Mouse (Mus musculus) cerebellum, postnatal 25 days (tissue): ENCODE measurements around the gene Cnbp.
A peak's percentile ranks its signal among the peaks of the same experiment; 100 is the strongest.

Source experiments
- DNase-seq, 2 experiments: peaks; one replicate each; pipeline ENCODE4 v3.0.0; 2021; ENCODE audit warnings: mixed read lengths in 2 of 2

The Cnbp gene

GRCm38 (mm10) chr6:87850900-87851614 lies at the start of gene Cnbp:
Cnbp (minus strand) TSS chr6:87851106.
- peak; percentile 98 to 99 for DNase-seq

GRCm38 (mm10) chr6:87898028-87898427 lies 47.1 kb upstream of the Cnbp start:
- DNase-seq = no peak

GRCm38 (mm10) chr6:87893931-87894330 lies 43.0 kb upstream of the Cnbp start:
- peak; percentile 84 to 88 for DNase-seq

GRCm38 (mm10) chr6:87887594-87888233 lies 36.8 kb upstream of the Cnbp start, which contains the start of gene Copg1:
Copg1 (plus strand) TSS chr6:87887814.
- DNase-seq = peak; percentile 100

GRCm38 (mm10) chr6:87886721-87887120 lies 35.8 kb upstream of the Cnbp start:
- DNase-seq = no peak

- DNase-seq = no peak
These were observed 31.9 kb upstream of the Cnbp start for GRCm38 (mm10) chr6:87882816-87883215.

GRCm38 (mm10) chr6:87882221-87882620 lies 31.3 kb upstream of the Cnbp start:
- DNase-seq = no peak

GRCm38 (mm10) chr6:87879628-87880027 lies 28.7 kb upstream of the Cnbp start:
- DNase-seq = no peak

GRCm38 (mm10) chr6:87879010-87879409 lies 28.1 kb upstream of the Cnbp start:
- DNase-seq = no peak

GRCm38 (mm10) chr6:87876068-87876643 lies 25.2 kb upstream of the Cnbp start:
- no peak for DNase-seq

- no peak for DNase-seq
These were observed 24.7 kb upstream of the Cnbp start for GRCm38 (mm10) chr6:87875562-87875961.

- no peak for DNase-seq
These were observed 24.2 kb upstream of the Cnbp start for GRCm38 (mm10) chr6:87875083-87875482.

- no peak for DNase-seq
These were observed 23.1 kb upstream of the Cnbp start for GRCm38 (mm10) chr6:87873963-87874362.

GRCm38 (mm10) chr6:87873104-87873503 lies 22.2 kb upstream of the Cnbp start:
- no peak for DNase-seq

GRCm38 (mm10) chr6:87871240-87871639 lies 20.3 kb upstream of the Cnbp start:
- DNase-seq = no peak

- DNase-seq = no peak
These were observed 19.5 kb upstream of the Cnbp start for GRCm38 (mm10) chr6:87870440-87870839.

GRCm38 (mm10) chr6:87868871-87869506 lies 18.1 kb upstream of the Cnbp start:
- DNase-seq = peak in 1 of 2 experiments; percentile 14

- DNase-seq = no peak
These were observed 16.4 kb upstream of the Cnbp start for GRCm38 (mm10) chr6:87867256-87867655.

GRCm38 (mm10) chr6:87866211-87866610 lies 15.3 kb upstream of the Cnbp start:
- no peak for DNase-seq

GRCm38 (mm10) chr6:87857071-87857470 lies 6.2 kb upstream of the Cnbp start:
- no peak for DNase-seq

GRCm38 (mm10) chr6:87853446-87853845 lies 2.5 kb upstream of the Cnbp start:
- no peak for DNase-seq

- no peak for DNase-seq
These were observed 965 bp upstream of the Cnbp start for GRCm38 (mm10) chr6:87851871-87852270.

GRCm38 (mm10) chr6:87850155-87850899 lies 579 bp downstream of the Cnbp start:
- peak in 1 of 2 experiments; percentile 79 for DNase-seq
